Mouse (Mus musculus) cerebellum, adult 2 months (tissue): ENCODE results near the gene Spaca9. TPM values are rescaled to one million over a fixed set of nuclear protein-coding genes. Genes with fewer than 3 reads are reported as not detected.

Source experiments
- DNase-seq, 2 experiments: peaks; one replicate each; pipeline ENCODE4 v3.0.0; 2021
- H3K27ac ChIP-seq: fragments of 200-500 bp; 2 replicates; pipeline ENCODE4 v1.5.1; 2012; ENCODE audit warnings: low read length, control low read depth, inconsistent platforms; ENCODE audit not compliant: insufficient read depth
- H3K27me3 ChIP-seq: fragments of 200-500 bp; 2 replicates; pipeline ENCODE4 v1.6.1; 2012; ENCODE audit warnings: inconsistent platforms, mild to moderate bottlenecking, low read length, moderate library complexity; ENCODE audit not compliant: control insufficient read depth, insufficient read depth
- H3K4me1 ChIP-seq: fragments of 200-500 bp; 2 replicates; pipeline ENCODE4 v1.6.1; 2011; ENCODE audit warnings: low read length; ENCODE audit not compliant: control insufficient read depth, insufficient read depth
- H3K4me3 ChIP-seq: fragments of 200-500 bp; replicated peaks from 2 replicates; pipeline ENCODE3; 2011; ENCODE audit warnings: mild to moderate bottlenecking, low read depth, low read length, control low read depth; ENCODE audit not compliant: insufficient read depth
- CTCF ChIP-seq: fragments of 200-500 bp; IDR thresholded peaks from 2 replicates; pipeline ENCODE4 v1.5.1; 2011; ENCODE audit warnings: low read depth, mild to moderate bottlenecking, control low read depth, low read length, moderate library complexity, borderline replicate concordance; ENCODE audit not compliant: insufficient read depth
- POLR2A ChIP-seq: fragments of 200-500 bp; IDR thresholded peaks from 2 replicates; pipeline ENCODE4 v1.6.1; 2011; ENCODE audit warnings: low read length, control low read depth, borderline replicate concordance; ENCODE audit not compliant: insufficient read depth
- WGBS: fragments of 180-500 bp; shearing (Covaris S2); methylation state at CpG from one replicate; pipeline ENCODE4 v1.1.7; 2018; 5-methylcytosine and 5-hydroxymethylcytosine counted together
- polyA plus RNA-seq: library from polyadenylated mRNA; depleted of rRNA; stranded (reverse); fragments of >200 nt; gene quantifications from 2 replicates; pipeline ENCODE4 v1.2.3, GENCODE M21; 2012; rRNA removed

Spaca9 gene
- polyA plus RNA-seq: 0.61 and 1.5 TPM in 2 replicates

GRCm38 (mm10) chr2:28699361-28700335 is at the start of gene Spaca9, which contains the start of gene Ak8:
TSS of gene Spaca9 (minus strand) at chr2:28699727.
TSS of gene Ak8 (plus strand) at chr2:28700164.
- DNase-seq: peak; percentile 74 to 80
- Histone ChIP-seq H3K4me3 (peak within 1 kb of the TSS; percentile 80), H3K27ac (no peak within 1 kb of the TSS), H3K27me3 (no peaks in the 10 kb centered on the region), H3K4me1 (no peaks in the 10 kb centered on the region)
- WGBS: under 1% methylated on average over 53 of the region's 53 CpGs
- TF ChIP-seq POLR2A: peak; percentile 20; the same call in 1 of the 2 replicates
- TF ChIP-seq CTCF: no peak

- H3K27me3 ChIP-seq: peaks cover 3% of the 10 kb centered on the region
- no peak for TF ChIP-seq CTCF
- TF ChIP-seq POLR2A: no peak
- H3K4me1 ChIP-seq: no peaks in the 10 kb centered on the region
- 91% methylated on average over 2 of the region's 2 CpGs for WGBS
- no peak overlapping the region for H3K27ac ChIP-seq
- no peak overlapping the region for H3K4me3 ChIP-seq
- no peak for DNase-seq
Measured at GRCm38 (mm10) chr2:28747705-28748104, 48.2 kb upstream of the Spaca9 start.

- no peaks in the 10 kb centered on the region for H3K4me1 ChIP-seq
- H3K27ac ChIP-seq: no peak overlapping the region
- no peaks in the 10 kb centered on the region for H3K27me3 ChIP-seq
- TF ChIP-seq POLR2A: no peak
- no peak for TF ChIP-seq CTCF
- DNase-seq: no peak
- no peak overlapping the region for H3K4me3 ChIP-seq
- WGBS: 51% methylated on average over 15 of the region's 15 CpGs
Measured at GRCm38 (mm10) chr2:28746682-28747332, 47.3 kb upstream of the Spaca9 start.

GRCm38 (mm10) chr2:28742701-28743100 is 43.2 kb upstream of the Spaca9 start:
- TF ChIP-seq POLR2A (no peak), CTCF (no peak)
- Histone ChIP-seq H3K4me1 (no peaks in the 10 kb centered on the region), H3K4me3 (no peak overlapping the region), H3K27ac (no peak overlapping the region), H3K27me3 (no peaks in the 10 kb centered on the region)
- DNase-seq: no peak
- 48% methylated on average over 8 of the region's 8 CpGs for whole genome bisulfite sequencing

DNA sequence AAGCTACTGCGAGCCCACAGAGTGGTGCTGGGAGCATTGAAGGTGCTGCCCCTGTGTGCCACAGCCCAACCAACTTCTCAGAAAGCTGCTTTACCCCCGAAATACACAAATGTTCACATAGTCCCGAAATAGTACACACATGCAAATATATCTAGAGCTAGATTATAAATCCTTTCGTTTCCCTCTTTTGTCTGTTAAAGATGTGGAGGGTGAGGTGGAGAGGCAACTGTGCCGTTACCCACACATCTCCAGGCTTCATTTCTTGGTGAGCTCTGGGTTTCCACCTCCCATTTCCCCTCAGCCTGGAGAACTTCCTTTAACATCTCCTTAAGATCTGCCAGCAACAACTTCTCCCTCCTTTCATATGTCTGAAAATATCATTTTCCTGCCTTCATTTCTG is 40.6 kb upstream of the Spaca9 start:
- H3K27ac ChIP-seq: no peak overlapping the region
- no peak overlapping the region for H3K4me3 ChIP-seq
- no peaks in the 10 kb centered on the region for H3K27me3 ChIP-seq
- WGBS: 85% methylated on average over 5 of the region's 5 CpGs
- TF ChIP-seq CTCF (no peak), POLR2A (no peak)
- DNase-seq: no peak
- H3K4me1 ChIP-seq: no peaks in the 10 kb centered on the region

DNA sequence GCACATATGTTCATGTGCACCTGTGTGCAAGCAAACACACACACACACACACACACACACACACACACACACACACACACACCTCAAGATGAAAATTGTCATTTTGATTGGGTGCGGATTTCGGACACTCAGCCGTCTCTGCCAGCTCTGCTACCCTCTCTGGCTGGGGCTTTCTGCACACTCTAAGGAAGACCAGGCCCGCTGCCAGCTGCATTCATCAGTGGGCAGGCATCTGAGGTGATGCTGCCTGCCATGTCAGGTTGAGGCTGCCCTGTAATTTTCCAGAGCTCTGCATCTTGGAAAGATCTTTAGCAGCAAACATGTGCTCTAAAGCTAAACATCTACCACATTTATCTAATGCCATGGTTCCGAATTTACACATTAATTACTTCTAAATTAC is 37.6 kb upstream of the Spaca9 start:
- peak; percentile 20 to 58 for DNase-seq
- no peak overlapping the region for H3K27ac ChIP-seq
- 18% methylated on average over 5 of the region's 5 CpGs for WGBS
- no peak overlapping the region for H3K4me3 ChIP-seq
- no peak for TF ChIP-seq POLR2A
- TF ChIP-seq CTCF: no peak
- H3K27me3 ChIP-seq: no peaks in the 10 kb centered on the region
- H3K4me1 ChIP-seq: no peaks in the 10 kb centered on the region

DNA sequence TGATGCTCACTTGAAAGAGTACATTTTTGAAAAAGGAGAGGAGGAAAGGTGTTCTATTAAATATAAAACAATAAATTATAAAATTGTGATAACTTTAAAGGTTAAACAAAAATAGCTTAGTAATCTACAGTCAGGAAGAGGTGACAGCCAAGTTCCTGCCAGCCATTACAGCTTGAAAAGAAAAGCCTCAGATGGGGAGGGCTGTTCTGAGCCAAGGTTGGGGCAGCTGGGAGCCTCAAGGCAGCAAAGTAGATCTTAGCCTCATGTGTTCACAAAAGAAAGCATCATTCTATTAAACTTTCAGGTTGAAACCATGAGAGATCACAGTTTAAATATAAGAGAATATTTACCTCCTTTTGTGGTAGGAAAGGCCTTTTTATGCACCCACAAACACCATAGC is 31.1 kb upstream of the Spaca9 start:
- no peak overlapping the region for H3K4me3 ChIP-seq
- H3K27me3 ChIP-seq: no peaks in the 10 kb centered on the region
- no peak for TF ChIP-seq POLR2A
- TF ChIP-seq CTCF: no peak
- DNase-seq: no peak
- no peaks in the 10 kb centered on the region for H3K4me1 ChIP-seq
- H3K27ac ChIP-seq: no peak overlapping the region
